Mouse (Mus musculus) neutrophil, adult 5-6 weeks (primary cell): ENCODE data around the gene Ttc39b. TPM values are rescaled to one million over a fixed set of nuclear protein-coding genes. Genes with fewer than 3 reads are reported as not detected.

Experiments
- ATAC-seq: fragments of 151-379, 151-347 bp; 2 replicates; pipeline ENCODE4 v1.8.0; 2017; ENCODE audit warnings: mild to moderate bottlenecking, moderate TSS enrichment; ENCODE audit not compliant: insufficient number of reproducible peaks, poor library complexity, low FRiP score, severe bottlenecking; ENCODE audit errors: extremely low read depth
- total RNA-seq: library from RNA; stranded (forward); fragments of 200-1000 nt; gene quantifications from 2 replicates; pipeline ENCODE4 v1.2.3, GENCODE M21; 2017

The Ttc39b gene
- total RNA-seq, 1 experiment from 2014 or later, result 40.5 TPM

- ATAC-seq, result no peak
Measured at GRCm38 (mm10) chr4:83283973-83284767, 39.9 kb downstream of the Ttc39b start.

GRCm38 (mm10) chr4:83282424-83282823 is 41.6 kb downstream of the Ttc39b start:
- ATAC-seq, result no peak

- no peak for ATAC-seq
Measured at GRCm38 (mm10) chr4:83279236-83279635, 44.8 kb downstream of the Ttc39b start.

- no peak for ATAC-seq
Measured at GRCm38 (mm10) chr4:83274241-83274640, 49.8 kb downstream of the Ttc39b start.

GRCm38 (mm10) chr4:83273616-83274050 is 50.4 kb downstream of the Ttc39b start:
- ATAC-seq, result peak; percentile 89

- ATAC-seq, result no peak
Measured at GRCm38 (mm10) chr4:83272917-83273615, 51.0 kb downstream of the Ttc39b start.

GRCm38 (mm10) chr4:83270481-83270880 is 53.6 kb downstream of the Ttc39b start:
- ATAC-seq, result no peak

GRCm38 (mm10) chr4:83269614-83270013 is 54.4 kb downstream of the Ttc39b start:
- ATAC-seq, result peak; percentile 43; the same call in 1 of the 2 replicates

- ATAC-seq, result peak; percentile 49; the same call in 1 of the 2 replicates
Measured at GRCm38 (mm10) chr4:83265926-83266692, 57.9 kb downstream of the Ttc39b start.

GRCm38 (mm10) chr4:83264832-83265231 is 59.2 kb downstream of the Ttc39b start:
- ATAC-seq, result no peak

GRCm38 (mm10) chr4:83261998-83262397 is 62.1 kb downstream of the Ttc39b start:
- ATAC-seq, result peak; percentile 17; the same call in 1 of the 2 replicates

- ATAC-seq, result no peak
Measured at GRCm38 (mm10) chr4:83259690-83260089, 64.4 kb downstream of the Ttc39b start.

GRCm38 (mm10) chr4:83258273-83258672 is 65.8 kb downstream of the Ttc39b start:
- no peak for ATAC-seq

GRCm38 (mm10) chr4:83257279-83258260 is 66.5 kb downstream of the Ttc39b start:
- no peak for ATAC-seq

- no peak for ATAC-seq
Measured at GRCm38 (mm10) chr4:83256779-83257178, 67.3 kb downstream of the Ttc39b start.

- no peak for ATAC-seq
Measured at GRCm38 (mm10) chr4:83254941-83255340, 69.1 kb downstream of the Ttc39b start.

GRCm38 (mm10) chr4:83253679-83254078 is 70.4 kb downstream of the Ttc39b start:
- ATAC-seq, result no peak

GRCm38 (mm10) chr4:83243706-83244105 is 80.3 kb downstream of the Ttc39b start:
- no peak for ATAC-seq
